Mouse (Mus musculus) ES-Bruce4 (cell line): ENCODE data around the gene Car11. TPM values are rescaled to one million over a fixed set of nuclear protein-coding genes. Genes with fewer than 3 reads are reported as not detected.

Experiments
- H3K27ac ChIP-seq: 2 replicates; pipeline ENCODE4 v1.5.1; 2012; ENCODE audit warnings: low read length, inconsistent platforms; ENCODE audit not compliant: insufficient read depth
- H3K27me3 ChIP-seq: 2 replicates; pipeline ENCODE4 v1.6.1; 2012; ENCODE audit warnings: mild to moderate bottlenecking, low read length, inconsistent platforms; ENCODE audit not compliant: control insufficient read depth, poor library complexity, insufficient read depth, severe bottlenecking
- H3K36me3 ChIP-seq: 2 replicates; pipeline ENCODE4 v1.6.1; 2012; ENCODE audit warnings: inconsistent platforms, mild to moderate bottlenecking, low read length, moderate library complexity; ENCODE audit not compliant: control insufficient read depth, poor library complexity, insufficient read depth, severe bottlenecking
- H3K4me1 ChIP-seq: one replicate; pipeline ENCODE4 v1.8.1; 2011; ENCODE audit warnings: low read length; ENCODE audit not compliant: control insufficient read depth, insufficient read depth
- H3K4me3 ChIP-seq: 2 replicates; pipeline ENCODE4 v1.5.1; 2011; ENCODE audit warnings: low read depth, mild to moderate bottlenecking, low read length
- H3K9ac ChIP-seq: 2 replicates; pipeline ENCODE4 v1.6.1; 2012; ENCODE audit warnings: low read depth, mild to moderate bottlenecking, inconsistent platforms; ENCODE audit not compliant: poor library complexity, severe bottlenecking
- H3K9me3 ChIP-seq: replicated peaks from 2 replicates; pipeline ENCODE4 v1.6.1; 2012; ENCODE audit warnings: mild to moderate bottlenecking, low read length, inconsistent platforms; ENCODE audit not compliant: control insufficient read depth, poor library complexity, insufficient read depth, severe bottlenecking
- CTCF ChIP-seq: IDR thresholded peaks from one replicate; pipeline ENCODE4 v1.8.1; 2011; ENCODE audit warnings: low read depth, low read length
- EP300 ChIP-seq: IDR thresholded peaks from 2 replicates; pipeline ENCODE4 v1.6.1; 2011; ENCODE audit warnings: low read depth, low read length; ENCODE audit not compliant: insufficient read depth
- POLR2A ChIP-seq: IDR thresholded peaks from one replicate; pipeline ENCODE4 v1.8.1; 2011; ENCODE audit warnings: low read length; ENCODE audit not compliant: insufficient read depth
- polyA plus RNA-seq: library from polyadenylated mRNA; stranded (reverse); fragments of >200 nt; gene quantifications from 2 replicates; pipeline ENCODE4 v1.2.4, GENCODE M21; 2011; ENCODE audit warnings: low read depth; ENCODE audit not compliant: missing spikeins, insufficient read depth, insufficient read length

Car11 gene
- polyA plus RNA-seq, 1 experiment = 6.0 TPM

DNA sequence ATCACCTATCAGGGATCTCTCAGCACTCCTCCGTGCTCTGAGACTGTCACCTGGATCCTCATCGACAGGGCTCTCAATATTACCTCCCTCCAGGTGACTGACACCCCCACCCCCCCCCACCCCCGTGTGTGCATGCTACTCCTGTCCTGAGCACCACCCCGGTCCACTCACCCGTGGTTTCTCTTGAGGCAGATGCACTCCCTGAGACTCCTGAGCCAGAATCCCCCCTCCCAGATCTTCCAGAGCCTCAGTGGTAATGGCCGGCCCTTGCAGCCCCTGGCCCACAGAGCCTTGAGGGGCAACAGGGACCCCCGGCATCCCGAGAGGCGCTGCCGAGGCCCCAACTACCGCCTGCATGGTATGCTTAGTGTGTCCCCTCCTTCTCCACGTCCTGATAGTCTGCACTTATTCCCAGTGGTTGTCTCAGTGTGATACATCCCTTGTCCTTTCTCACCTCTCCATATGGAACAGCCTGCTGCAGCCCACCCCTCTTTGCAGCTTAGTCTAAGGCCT lies 3.9 kb downstream of the Car11 start:
- TF ChIP-seq POLR2A = no peak
- TF ChIP-seq EP300 = no peak
- no peak for TF ChIP-seq CTCF
- Histone ChIP-seq H3K4me3 (peak overlapping the region; percentile 28), H3K4me1 (peaks cover 6% of the 10 kb centered on the region), H3K27ac (no peak overlapping the region), H3K36me3 (no peaks in the 10 kb centered on the region), H3K27me3 (peaks cover 3% of the 10 kb centered on the region; the same call in 1 of the 2 replicates), H3K9me3 (no peaks in the 10 kb centered on the region), H3K9ac (peak overlapping the region; percentile 32; the same call in 1 of the 2 replicates)

DNA sequence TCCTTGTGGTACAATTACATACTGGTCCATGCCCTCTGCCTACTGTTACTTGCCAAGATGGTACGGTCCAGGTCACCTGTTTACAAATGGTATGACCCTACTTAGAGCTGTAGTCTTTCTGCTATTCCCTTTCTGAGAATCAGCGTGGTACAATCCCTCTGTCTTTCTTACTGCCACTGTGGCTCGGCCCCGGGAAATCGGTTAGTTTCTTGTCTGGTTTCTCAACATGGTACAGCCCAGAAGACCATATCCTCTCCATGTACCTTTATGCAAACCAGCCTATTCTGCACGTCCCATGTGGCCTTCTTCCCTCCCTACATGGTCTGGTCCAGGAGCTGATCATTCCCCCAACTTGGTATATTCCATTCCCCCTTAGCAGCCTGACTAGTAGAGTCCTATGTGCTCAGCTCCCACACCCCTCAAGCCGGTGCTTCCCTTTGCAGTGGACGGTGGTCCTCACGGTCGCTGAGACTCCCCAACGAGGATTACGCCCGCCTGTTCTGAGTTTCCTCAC lies 4.5 kb downstream of the Car11 start:
- Histone ChIP-seq H3K36me3 (no peaks in the 10 kb centered on the region), H3K4me1 (peaks cover 7% of the 10 kb centered on the region), H3K27me3 (peaks cover 3% of the 10 kb centered on the region; the same call in 1 of the 2 replicates), H3K9me3 (no peaks in the 10 kb centered on the region), H3K9ac (peak overlapping the region; percentile 32), H3K4me3 (peak overlapping the region; percentile 66), H3K27ac (no peak overlapping the region)
- TF ChIP-seq EP300 = no peak
- peak; percentile 32 for TF ChIP-seq POLR2A
- TF ChIP-seq CTCF = no peak

DNA sequence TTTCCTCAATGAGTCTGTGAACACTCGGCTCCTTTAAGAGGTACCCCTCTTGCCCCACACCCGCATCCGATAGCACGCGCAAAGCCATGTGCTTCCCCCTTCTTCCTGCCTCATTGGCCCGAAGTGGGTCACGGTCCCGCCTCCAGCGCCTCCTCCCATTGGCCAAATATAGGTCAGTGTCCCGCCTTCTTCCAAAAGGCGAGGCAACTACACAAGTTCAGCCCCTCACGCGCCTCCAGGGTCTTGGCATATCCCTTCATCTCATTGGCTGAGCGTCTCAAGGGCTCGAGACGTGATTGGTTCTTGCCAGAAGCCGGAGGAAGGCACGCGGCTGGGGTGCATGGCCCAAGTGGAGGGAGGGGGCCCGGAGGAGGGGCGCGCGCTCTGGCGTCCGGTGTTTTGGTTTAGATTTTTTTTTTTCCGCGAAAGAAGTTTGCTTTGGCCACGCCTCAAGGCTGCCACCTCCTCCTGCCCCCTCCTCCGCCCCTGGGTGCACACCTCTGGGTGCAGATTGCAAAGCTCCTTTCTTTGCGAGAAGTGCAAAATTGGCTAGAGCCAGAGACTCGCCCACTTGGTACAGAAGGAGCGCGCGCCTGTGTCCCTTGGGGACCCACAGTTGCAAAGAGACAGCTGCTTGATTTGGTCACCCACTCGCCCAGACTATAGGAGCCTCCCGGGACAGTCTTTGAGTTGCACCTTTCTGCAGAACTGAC lies 5.2 kb downstream of the Car11 start, which contains the start of gene Dbp:
TSS of gene Dbp (plus strand) at position 359 of the 713 bp plus-strand sequence.
- Histone ChIP-seq H3K27me3 (peaks cover under 1% of the 10 kb centered on the region; the same call in 1 of the 2 replicates), H3K9ac (peak within 1 kb of the TSS; percentile 86), H3K27ac (no peak within 1 kb of the TSS), H3K4me1 (peaks cover 10% of the 10 kb centered on the region), H3K4me3 (peak within 1 kb of the TSS; percentile 66), H3K36me3 (no peaks in the 10 kb centered on the region), H3K9me3 (no peaks in the 10 kb centered on the region)
- TF ChIP-seq CTCF (no peak), EP300 (no peak), POLR2A (no peak)

DNA sequence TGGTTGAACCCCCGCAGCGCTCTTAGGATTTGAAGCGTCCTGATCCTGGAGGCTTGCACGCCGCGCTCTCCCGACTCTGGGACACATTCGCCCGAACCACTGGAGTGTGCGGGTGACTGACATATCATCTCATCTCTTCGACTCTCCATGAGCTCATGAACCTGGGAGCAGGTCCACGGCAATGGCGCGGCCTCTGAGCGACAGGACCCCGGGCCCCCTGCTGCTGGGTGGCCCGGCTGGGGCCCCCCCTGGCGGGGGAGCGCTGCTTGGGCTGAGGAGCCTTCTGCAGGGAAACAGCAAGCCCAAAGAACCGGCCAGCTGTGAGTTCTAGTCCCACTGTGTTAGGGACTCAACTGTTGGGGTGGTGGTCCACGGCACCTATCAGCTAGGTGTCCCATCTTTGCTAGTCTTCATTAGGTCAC lies 5.8 kb downstream of the Car11 start:
- Histone ChIP-seq H3K4me1 (peaks cover 10% of the 10 kb centered on the region), H3K36me3 (no peaks in the 10 kb centered on the region), H3K27ac (no peak overlapping the region), H3K4me3 (peak overlapping the region; percentile 66), H3K9ac (peak overlapping the region; percentile 34), H3K9me3 (no peaks in the 10 kb centered on the region), H3K27me3 (no peaks in the 10 kb centered on the region)
- TF ChIP-seq POLR2A = no peak
- TF ChIP-seq EP300 = no peak
- TF ChIP-seq CTCF = no peak

DNA sequence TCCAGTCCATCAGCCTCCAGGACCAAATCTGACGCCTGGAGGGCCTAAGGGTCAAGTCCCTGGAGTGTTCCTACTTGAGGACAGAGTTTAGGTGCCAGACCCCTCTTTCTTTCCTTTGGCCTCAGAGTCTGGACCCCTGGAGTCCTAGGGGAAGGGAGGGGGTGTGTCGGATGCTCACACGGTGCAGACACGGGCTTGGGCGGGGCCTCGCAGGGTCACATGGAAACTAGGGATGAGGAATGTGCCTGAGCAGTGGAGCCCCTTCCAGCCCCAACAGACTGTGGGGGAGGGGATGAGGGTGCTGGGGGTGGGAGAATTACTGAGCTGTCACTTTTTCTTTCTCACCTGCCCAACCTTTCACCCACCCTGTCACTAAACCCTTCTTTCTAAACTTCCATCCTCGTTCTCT lies 6.2 kb downstream of the Car11 start:
- Histone ChIP-seq H3K4me3 (peak overlapping the region; percentile 89), H3K36me3 (no peaks in the 10 kb centered on the region), H3K27me3 (no peaks in the 10 kb centered on the region), H3K4me1 (peaks cover 10% of the 10 kb centered on the region), H3K27ac (no peak overlapping the region), H3K9me3 (no peaks in the 10 kb centered on the region), H3K9ac (peak overlapping the region; percentile 86)
- TF ChIP-seq EP300 = peak; percentile 76
- TF ChIP-seq POLR2A = no peak
